Mouse (Mus musculus): ENCODE results near the gene Frg2f1.

DNA sequence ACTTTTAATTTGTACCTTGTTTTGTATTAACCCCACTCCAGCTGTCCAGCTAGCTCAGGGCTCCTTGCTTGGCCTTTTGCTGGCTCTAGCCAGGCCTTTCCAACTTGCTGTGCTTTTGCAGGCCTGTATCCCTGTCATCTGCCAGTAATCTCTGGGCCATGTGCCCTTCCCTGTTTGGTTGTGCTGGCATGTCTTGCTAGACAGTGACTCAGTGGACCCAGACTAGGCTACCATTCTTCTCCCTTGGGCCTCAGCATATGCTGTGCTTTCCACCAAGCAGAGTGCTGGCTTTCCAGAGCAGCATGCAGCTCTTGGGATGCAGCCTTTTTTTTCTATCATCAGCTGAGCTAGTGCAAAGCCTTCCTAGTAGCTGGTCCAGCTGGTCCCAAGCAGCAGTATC, 23.8 kb upstream of the Frg2f1 start:
- no peak for TF ChIP-seq CTCF (IDR thresholded peaks at IDR 0.05; ENCODE audit: low read depth)
- no peak for TF ChIP-seq EP300 (IDR thresholded peaks at IDR 0.05; ENCODE audit: low read depth)
